Mouse (Mus musculus) limb, embryonic 12.5 days (tissue): Measurements from ENCODE around the gene Mmp7. TPM values are rescaled to one million over a fixed set of nuclear protein-coding genes. Genes with fewer than 3 reads are reported as not detected.

Experiments used
- ATAC-seq: fragments of 200-750 bp; cut with Nextera tagmentation; 2 replicates; pipeline ENCODE4 v1.8.0; 2017; ENCODE audit warnings: low read depth, moderate TSS enrichment; ENCODE audit not compliant: insufficient number of reproducible peaks, insufficient read depth, low FRiP score, low TSS enrichment
- H3K27ac ChIP-seq: fragments of 300-500 bp; sonication (generic); 2 replicates; pipeline ENCODE4 v1.5.1; 2016; ENCODE audit warnings: mild to moderate bottlenecking, moderate library complexity
- H3K27me3 ChIP-seq: fragments of 300-500 bp; sonication (generic); 2 replicates; pipeline ENCODE4 v1.6.1; 2016; ENCODE audit warnings: mild to moderate bottlenecking, moderate library complexity
- H3K36me3 ChIP-seq: fragments of 300-500 bp; sonication (generic); 2 replicates; pipeline ENCODE4 v1.6.1; 2016; ENCODE audit warnings: mild to moderate bottlenecking, moderate library complexity
- H3K4me1 ChIP-seq: fragments of 300-500 bp; sonication (generic); replicated peaks from 2 replicates; pipeline ENCODE4 v1.6.1; 2016
- H3K4me2 ChIP-seq: fragments of 300-500 bp; sonication (generic); 2 replicates; pipeline ENCODE4 v1.6.1; 2016; ENCODE audit warnings: mild to moderate bottlenecking, moderate library complexity
- H3K4me3 ChIP-seq: fragments of 300-500 bp; sonication (generic); replicated peaks from 2 replicates; pipeline ENCODE4 v1.5.1; 2016; ENCODE audit warnings: mild to moderate bottlenecking
- H3K9ac ChIP-seq: fragments of 300-500 bp; sonication (generic); replicated peaks from 2 replicates; pipeline ENCODE4 v1.6.1; 2016; ENCODE audit warnings: mild to moderate bottlenecking, moderate library complexity
- H3K9me3 ChIP-seq: fragments of 300-500 bp; sonication (generic); 2 replicates; pipeline ENCODE4 v1.6.1; 2016; ENCODE audit warnings: mild to moderate bottlenecking, moderate library complexity
- WGBS: fragments of 180-500 bp; shearing (Covaris S2); methylation state at CpG from one replicate; pipeline ENCODE4 v1.1.7; 2016; 5-methylcytosine and 5-hydroxymethylcytosine counted together
- polyA plus RNA-seq: library from polyadenylated mRNA; unstranded; fragments of >200 nt; fragmentation: Nextera tagmentation; extraction: Ambion mirVana; gene quantifications from 2 replicates; pipeline ENCODE4 v1.2.1, GENCODE M21; 2016

Mmp7 gene
- polyA plus RNA-seq, result not detected in 2 replicates

GRCm38 (mm10) chr9:7691790-7692189, at the start of gene Mmp7:
Gene Mmp7, plus strand, starts transcription at chr9:7692090.
- WGBS, result 41% methylated on average over 1 of the region's 1 CpGs
- Histone ChIP-seq H3K27ac (no peak within 1 kb of the TSS), H3K4me2 (no peak within 1 kb of the TSS), H3K4me3 (no peak within 1 kb of the TSS), H3K36me3 (no peaks in the 10 kb centered on the region), H3K4me1 (0 out of 2 replicates have a peak, but pooled peaks cover 3% of the 10 kb centered on the region), H3K9ac (no peak within 1 kb of the TSS), H3K27me3 (no peaks in the 10 kb centered on the region), H3K9me3 (no peaks in the 10 kb centered on the region)
- ATAC-seq, result no peak

- Histone ChIP-seq H3K27me3 (no peaks in the 10 kb centered on the region), H3K27ac (no peak overlapping the region), H3K9me3 (no peaks in the 10 kb centered on the region), H3K9ac (no peak overlapping the region), H3K36me3 (no peaks in the 10 kb centered on the region), H3K4me1 (no peaks in the 10 kb centered on the region), H3K4me2 (no peak overlapping the region), H3K4me3 (no peak overlapping the region)
- ATAC-seq, result no peak
- WGBS, result 88% methylated on average over 3 of the region's 3 CpGs
Observed at GRCm38 (mm10) chr9:7647901-7648300, 44.0 kb upstream of the Mmp7 start.

- no peak overlapping the region for H3K27ac ChIP-seq
- no peaks in the 10 kb centered on the region for H3K4me1 ChIP-seq
- H3K4me2 ChIP-seq, result no peak overlapping the region
- ATAC-seq, result no peak
- H3K4me3 ChIP-seq, result no peak overlapping the region
- no peaks in the 10 kb centered on the region for H3K36me3 ChIP-seq
- no peaks in the 10 kb centered on the region for H3K9me3 ChIP-seq
- WGBS, result 77% methylated on average over 5 of the region's 5 CpGs
- H3K9ac ChIP-seq, result no peak overlapping the region
- no peaks in the 10 kb centered on the region for H3K27me3 ChIP-seq
Observed at GRCm38 (mm10) chr9:7650397-7651180, 41.3 kb upstream of the Mmp7 start.

GRCm38 (mm10) chr9:7652351-7653085, 39.4 kb upstream of the Mmp7 start:
- H3K36me3 ChIP-seq, result no peaks in the 10 kb centered on the region
- H3K9ac ChIP-seq, result no peak overlapping the region
- H3K4me2 ChIP-seq, result no peak overlapping the region
- H3K27ac ChIP-seq, result no peak overlapping the region
- no peaks in the 10 kb centered on the region for H3K27me3 ChIP-seq
- H3K4me1 ChIP-seq, result no peaks in the 10 kb centered on the region
- ATAC-seq, result no peak
- H3K4me3 ChIP-seq, result no peak overlapping the region
- H3K9me3 ChIP-seq, result no peaks in the 10 kb centered on the region
- WGBS, result 85% methylated on average over 5 of the region's 5 CpGs

- H3K4me1 ChIP-seq, result no peaks in the 10 kb centered on the region
- no peaks in the 10 kb centered on the region for H3K36me3 ChIP-seq
- 86% methylated on average over 4 of the region's 4 CpGs for WGBS
- no peak overlapping the region for H3K4me3 ChIP-seq
- H3K27ac ChIP-seq, result no peak overlapping the region
- no peak overlapping the region for H3K9ac ChIP-seq
- ATAC-seq, result no peak
- H3K9me3 ChIP-seq, result no peaks in the 10 kb centered on the region
- no peak overlapping the region for H3K4me2 ChIP-seq
- no peaks in the 10 kb centered on the region for H3K27me3 ChIP-seq
Observed at GRCm38 (mm10) chr9:7657946-7658345, 33.9 kb upstream of the Mmp7 start.

- no peaks in the 10 kb centered on the region for H3K36me3 ChIP-seq
- WGBS, result 78% methylated on average over 6 of the region's 6 CpGs
- H3K27me3 ChIP-seq, result no peaks in the 10 kb centered on the region
- no peak for ATAC-seq
- no peak overlapping the region for H3K27ac ChIP-seq
- no peak overlapping the region for H3K4me2 ChIP-seq
- no peaks in the 10 kb centered on the region for H3K4me1 ChIP-seq
- H3K9me3 ChIP-seq, result no peaks in the 10 kb centered on the region
- H3K4me3 ChIP-seq, result no peak overlapping the region
- no peak overlapping the region for H3K9ac ChIP-seq
Observed at GRCm38 (mm10) chr9:7659469-7660020, 32.3 kb upstream of the Mmp7 start.

GRCm38 (mm10) chr9:7661371-7661770, 30.5 kb upstream of the Mmp7 start:
- no peak overlapping the region for H3K27ac ChIP-seq
- H3K27me3 ChIP-seq, result no peaks in the 10 kb centered on the region
- H3K4me3 ChIP-seq, result no peak overlapping the region
- WGBS, result 100% methylated on average over 1 of the region's 1 CpGs
- H3K9me3 ChIP-seq, result no peaks in the 10 kb centered on the region
- no peak for ATAC-seq
- no peak overlapping the region for H3K9ac ChIP-seq
- no peak overlapping the region for H3K4me2 ChIP-seq
- H3K4me1 ChIP-seq, result no peaks in the 10 kb centered on the region
- H3K36me3 ChIP-seq, result no peaks in the 10 kb centered on the region

GRCm38 (mm10) chr9:7669674-7670073, 22.2 kb upstream of the Mmp7 start:
- WGBS, result 85% methylated on average over 1 of the region's 1 CpGs
- Histone ChIP-seq H3K9me3 (no peaks in the 10 kb centered on the region), H3K9ac (no peak overlapping the region), H3K4me2 (no peak overlapping the region), H3K4me1 (no peaks in the 10 kb centered on the region), H3K27me3 (no peaks in the 10 kb centered on the region), H3K27ac (no peak overlapping the region), H3K4me3 (no peak overlapping the region), H3K36me3 (no peaks in the 10 kb centered on the region)
- ATAC-seq, result no peak

GRCm38 (mm10) chr9:7672985-7673384, 18.9 kb upstream of the Mmp7 start:
- H3K4me2 ChIP-seq, result no peak overlapping the region
- no peak overlapping the region for H3K27ac ChIP-seq
- H3K27me3 ChIP-seq, result no peaks in the 10 kb centered on the region
- H3K4me3 ChIP-seq, result no peak overlapping the region
- no peaks in the 10 kb centered on the region for H3K9me3 ChIP-seq
- H3K9ac ChIP-seq, result no peak overlapping the region
- WGBS, result 85% methylated on average over 9 of the region's 9 CpGs
- no peaks in the 10 kb centered on the region for H3K4me1 ChIP-seq
- ATAC-seq, result no peak
- H3K36me3 ChIP-seq, result no peaks in the 10 kb centered on the region

- 78% methylated on average over 2 of the region's 2 CpGs for whole genome bisulfite sequencing
Observed at GRCm38 (mm10) chr9:7678154-7678837, 13.6 kb upstream of the Mmp7 start.

GRCm38 (mm10) chr9:7682081-7682618, 9.7 kb upstream of the Mmp7 start:
- no peak overlapping the region for H3K9ac ChIP-seq
- WGBS, result 85% methylated on average over 9 of the region's 9 CpGs
- no peak overlapping the region for H3K4me2 ChIP-seq
- no peaks in the 10 kb centered on the region for H3K27me3 ChIP-seq
- H3K4me1 ChIP-seq, result no peaks in the 10 kb centered on the region
- no peaks in the 10 kb centered on the region for H3K9me3 ChIP-seq
- H3K4me3 ChIP-seq, result no peak overlapping the region
- no peaks in the 10 kb centered on the region for H3K36me3 ChIP-seq
- H3K27ac ChIP-seq, result no peak overlapping the region
- ATAC-seq, result no peak

More at GRCm38 (mm10) chr9:7678154-7678837, 13.6 kb upstream of the Mmp7 start:
- H3K27me3 ChIP-seq, result no peaks in the 10 kb centered on the region
- no peaks in the 10 kb centered on the region for H3K9me3 ChIP-seq
- H3K4me1 ChIP-seq, result no peaks in the 10 kb centered on the region
- H3K4me2 ChIP-seq, result no peak overlapping the region
- no peak overlapping the region for H3K9ac ChIP-seq
- no peaks in the 10 kb centered on the region for H3K36me3 ChIP-seq
- H3K4me3 ChIP-seq, result no peak overlapping the region
- H3K27ac ChIP-seq, result no peak overlapping the region
- ATAC-seq, result no peak
